Mouse (Mus musculus) neural tube, embryonic 15.5 days (tissue): Measurements from ENCODE around the gene Sufu. TPM values are rescaled to one million over a fixed set of nuclear protein-coding genes. Genes with fewer than 3 reads are reported as not detected.

Experiments used
- ATAC-seq: fragments of 200-750 bp; cut with Nextera tagmentation; 2 replicates; pipeline ENCODE4 v1.8.0; 2017; ENCODE audit warnings: mild to moderate bottlenecking, moderate TSS enrichment, moderate library complexity; ENCODE audit not compliant: low FRiP score
- H3K27ac ChIP-seq: fragments of 300-500 bp; sonication (generic); replicated peaks from 2 replicates; pipeline ENCODE4 v1.5.1; 2015; ENCODE audit warnings: mild to moderate bottlenecking, inconsistent platforms
- H3K27me3 ChIP-seq: fragments of 300-500 bp; sonication (generic); replicated peaks from 2 replicates; pipeline ENCODE4 v1.6.1; 2015; ENCODE audit warnings: inconsistent platforms
- H3K36me3 ChIP-seq: fragments of 300-500 bp; sonication (generic); 2 replicates; pipeline ENCODE4 v1.6.1; 2015; ENCODE audit warnings: inconsistent platforms
- H3K4me1 ChIP-seq: fragments of 300-500 bp; sonication (generic); 2 replicates; pipeline ENCODE4 v1.6.1; 2015; ENCODE audit warnings: inconsistent platforms
- H3K4me2 ChIP-seq: fragments of 300-500 bp; sonication (generic); 2 replicates; pipeline ENCODE4 v1.6.1; 2015; ENCODE audit warnings: inconsistent platforms, mild to moderate bottlenecking, moderate library complexity
- H3K4me3 ChIP-seq: fragments of 300-500 bp; sonication (generic); replicated peaks from 2 replicates; pipeline ENCODE4 v1.5.1; 2015; ENCODE audit warnings: mild to moderate bottlenecking, inconsistent platforms
- H3K9ac ChIP-seq: fragments of 300-500 bp; sonication (generic); replicated peaks from 2 replicates; pipeline ENCODE4 v1.6.1; 2015; ENCODE audit warnings: mild to moderate bottlenecking, inconsistent platforms
- H3K9me3 ChIP-seq: fragments of 300-500 bp; sonication (generic); replicated peaks from 2 replicates; pipeline ENCODE4 v1.6.1; 2016; ENCODE audit warnings: inconsistent platforms
- WGBS: fragments of 180-500 bp; shearing (Covaris S2); methylation state at CpG from one replicate; pipeline ENCODE4 v1.1.7; 2015; ENCODE audit warnings: mixed read lengths; 5-methylcytosine and 5-hydroxymethylcytosine counted together
- polyA plus RNA-seq: library from polyadenylated mRNA; unstranded; fragments of >200 nt; fragmentation: Nextera tagmentation; extraction: Ambion mirVana; gene quantifications from 2 replicates; pipeline ENCODE4 v1.2.1, GENCODE M21; 2015

The Sufu gene
- polyA plus RNA-seq, 1 experiment from 2014 or later = 18.3 TPM

DNA sequence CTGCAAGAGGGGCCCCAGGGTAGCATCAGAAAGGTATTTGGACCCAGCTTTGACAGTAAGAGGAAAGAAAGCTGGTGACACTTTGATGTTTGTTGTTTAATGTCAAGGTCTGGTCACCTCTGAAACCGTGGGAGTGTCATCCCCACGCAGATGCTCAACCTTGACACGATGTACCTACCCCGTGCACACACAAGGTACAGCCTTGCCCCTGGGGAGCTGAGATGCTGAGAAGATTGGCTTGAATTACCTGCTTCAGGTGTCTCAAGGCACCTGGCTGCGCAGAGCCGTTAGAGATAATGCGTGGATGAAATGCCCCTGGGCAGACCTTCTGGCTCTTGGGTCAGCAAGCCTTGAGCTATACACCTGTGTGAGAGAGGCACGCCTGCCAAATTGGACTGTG lies 17.8 kb downstream of the Sufu start:
- H3K36me3 ChIP-seq = no peaks in the 10 kb centered on the region
- WGBS = 94% methylated on average over 8 of the region's 8 CpGs
- no peak overlapping the region for H3K4me3 ChIP-seq
- H3K27ac ChIP-seq = no peak overlapping the region
- no peaks in the 10 kb centered on the region for H3K9me3 ChIP-seq
- H3K4me1 ChIP-seq = 0 out of 2 replicates have a peak, but pooled peaks cover 2% of the 10 kb centered on the region
- H3K9ac ChIP-seq = no peak overlapping the region
- no peak for ATAC-seq
- no peaks in the 10 kb centered on the region for H3K27me3 ChIP-seq
- no peak overlapping the region for H3K4me2 ChIP-seq

DNA sequence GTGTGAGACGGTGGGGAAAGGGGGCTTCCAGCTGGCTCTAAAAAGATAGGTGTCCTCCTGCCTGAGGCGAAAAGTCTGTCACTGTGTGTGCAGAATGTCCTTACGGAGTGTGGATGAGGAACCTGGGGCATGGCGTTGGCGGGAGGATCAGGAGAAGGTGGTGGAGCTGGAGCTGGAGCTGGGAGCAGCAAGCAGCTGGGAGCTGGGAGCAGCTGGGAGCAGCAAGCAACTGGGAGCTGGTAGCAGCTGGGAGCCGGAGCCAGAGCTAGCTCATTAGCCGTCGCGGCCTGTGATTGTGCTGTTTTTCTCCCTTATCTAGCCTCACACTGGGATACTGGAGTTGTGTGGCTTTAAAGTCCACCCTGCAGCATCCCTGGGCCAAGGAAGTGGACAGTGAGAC lies 19.6 kb downstream of the Sufu start:
- Histone ChIP-seq H3K4me2 (no peak overlapping the region), H3K4me1 (peaks cover 5% of the 10 kb centered on the region; the same call in 1 of the 2 replicates), H3K36me3 (no peaks in the 10 kb centered on the region), H3K9me3 (no peaks in the 10 kb centered on the region), H3K27ac (no peak overlapping the region; the same call in 1 of the 2 replicates), H3K4me3 (no peak overlapping the region), H3K9ac (no peak overlapping the region), H3K27me3 (no peaks in the 10 kb centered on the region)
- 45% methylated on average over 9 of the region's 9 CpGs for WGBS
- no peak for ATAC-seq

DNA sequence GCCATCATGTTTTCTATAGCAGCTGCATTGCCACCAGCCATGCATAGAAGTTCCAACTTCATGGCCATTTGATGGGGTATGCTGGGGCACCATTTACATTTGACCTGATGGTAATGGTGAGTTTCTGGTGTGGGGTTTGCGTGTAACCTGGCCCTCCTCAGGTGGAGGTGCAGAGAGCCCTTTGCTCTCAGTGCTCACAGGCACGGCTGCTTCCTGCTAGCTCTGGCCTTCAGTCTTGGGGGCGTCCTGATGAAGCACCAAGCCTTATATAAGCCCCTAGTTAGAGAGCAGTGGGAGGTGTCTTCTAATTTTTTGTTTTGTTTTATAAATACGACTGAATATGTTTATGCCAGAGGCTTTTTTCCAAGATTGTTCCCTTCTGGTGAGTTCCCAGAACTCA lies 21.4 kb downstream of the Sufu start:
- no peak overlapping the region for H3K27ac ChIP-seq
- WGBS = 84% methylated on average over 4 of the region's 4 CpGs
- H3K9ac ChIP-seq = no peak overlapping the region
- H3K27me3 ChIP-seq = no peaks in the 10 kb centered on the region
- ATAC-seq = no peak
- no peaks in the 10 kb centered on the region for H3K36me3 ChIP-seq
- H3K4me1 ChIP-seq = peaks cover 22% of the 10 kb centered on the region
- no peaks in the 10 kb centered on the region for H3K9me3 ChIP-seq
- no peak overlapping the region for H3K4me3 ChIP-seq
- H3K4me2 ChIP-seq = no peak overlapping the region

- Histone ChIP-seq H3K27me3 (no peaks in the 10 kb centered on the region), H3K4me1 (peaks cover 24% of the 10 kb centered on the region), H3K36me3 (no peaks in the 10 kb centered on the region), H3K27ac (no peak overlapping the region), H3K9ac (no peak overlapping the region), H3K4me2 (no peak overlapping the region), H3K9me3 (no peaks in the 10 kb centered on the region), H3K4me3 (no peak overlapping the region)
- no peak for ATAC-seq
- WGBS = 89% methylated on average over 7 of the region's 7 CpGs
These were observed 23.7 kb downstream of the Sufu start for GRCm38 (mm10) chr19:46420410-46420809.

DNA sequence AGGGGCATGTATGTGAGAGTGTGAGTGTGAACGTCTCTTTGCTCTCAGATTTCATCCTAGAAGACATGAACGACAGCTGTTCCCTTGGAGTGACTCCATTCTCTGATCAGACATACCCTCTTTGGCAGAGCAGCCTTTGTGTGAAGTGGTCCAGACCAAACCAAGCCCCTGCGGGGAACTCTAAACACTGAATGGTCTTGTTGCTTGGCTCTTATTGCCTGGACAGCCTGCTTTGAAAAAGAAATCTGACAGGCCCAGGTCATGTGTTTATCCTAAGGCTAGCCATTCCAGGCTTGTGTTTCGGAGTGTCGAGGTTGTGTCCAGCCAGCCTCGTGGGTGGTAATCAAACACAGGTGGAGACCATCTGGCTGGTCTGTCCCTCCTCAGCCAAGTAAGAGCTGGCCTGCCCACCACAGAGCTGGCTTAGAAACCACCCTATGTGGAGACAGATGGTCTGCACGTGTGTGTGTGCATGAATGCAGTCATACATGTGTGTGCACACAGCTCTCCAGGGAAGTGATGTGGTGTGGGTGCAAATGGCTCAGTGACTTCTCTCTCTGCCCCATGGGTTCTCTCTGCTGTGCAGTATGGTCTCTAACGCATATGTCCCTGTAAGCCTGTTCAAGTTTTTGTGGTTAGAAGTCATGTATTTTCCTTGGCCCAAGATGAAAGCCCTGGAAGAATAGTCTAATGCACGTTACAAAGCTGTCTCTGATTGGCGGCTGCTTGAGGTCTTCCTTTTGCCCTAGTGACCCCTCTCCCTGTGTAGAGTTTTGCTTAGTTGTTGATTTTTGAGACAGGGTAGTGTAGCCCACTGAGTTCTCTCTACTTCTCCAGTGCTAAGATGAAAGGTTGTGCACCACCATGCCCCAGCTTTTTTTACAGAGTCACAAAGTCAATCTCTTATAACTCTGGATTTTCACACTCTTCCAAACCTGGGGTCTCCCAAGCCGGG lies 26.0 kb downstream of the Sufu start:
- H3K9me3 ChIP-seq = no peaks in the 10 kb centered on the region
- peak; percentile 65 for ATAC-seq
- H3K36me3 ChIP-seq = no peaks in the 10 kb centered on the region
- H3K9ac ChIP-seq = no peak overlapping the region
- H3K4me2 ChIP-seq = no peak overlapping the region
- H3K27me3 ChIP-seq = no peaks in the 10 kb centered on the region
- H3K27ac ChIP-seq = peak overlapping the region; percentile 61
- H3K4me1 ChIP-seq = peaks cover 24% of the 10 kb centered on the region
- no peak overlapping the region for H3K4me3 ChIP-seq
- WGBS = 39% methylated on average over 11 of the region's 11 CpGs

DNA sequence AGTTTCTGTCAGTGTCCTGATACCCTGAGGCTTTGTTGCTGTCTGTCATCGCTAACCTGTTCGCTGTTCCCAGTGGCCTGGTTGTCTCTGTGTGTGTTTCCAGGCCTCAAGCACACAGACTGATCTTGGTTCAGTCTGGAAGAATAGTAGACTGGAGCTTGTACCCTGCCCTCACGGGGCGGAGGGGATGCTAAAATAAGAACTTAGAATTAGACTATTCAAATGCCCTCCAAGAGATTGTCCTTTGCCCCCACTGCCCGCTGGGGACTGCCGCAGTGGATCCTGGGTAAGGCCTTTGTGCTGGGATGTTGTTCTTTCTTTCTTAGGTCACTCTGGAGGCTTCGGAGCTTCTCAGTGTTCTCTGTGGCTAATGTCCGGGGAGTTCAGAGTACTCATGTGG lies 28.6 kb downstream of the Sufu start:
- Histone ChIP-seq H3K9ac (no peak overlapping the region), H3K36me3 (no peaks in the 10 kb centered on the region), H3K9me3 (no peaks in the 10 kb centered on the region), H3K27ac (no peak overlapping the region), H3K4me1 (peaks cover 19% of the 10 kb centered on the region), H3K4me2 (no peak overlapping the region), H3K4me3 (no peak overlapping the region), H3K27me3 (no peaks in the 10 kb centered on the region)
- ATAC-seq = no peak
- 93% methylated on average over 8 of the region's 8 CpGs for WGBS

DNA sequence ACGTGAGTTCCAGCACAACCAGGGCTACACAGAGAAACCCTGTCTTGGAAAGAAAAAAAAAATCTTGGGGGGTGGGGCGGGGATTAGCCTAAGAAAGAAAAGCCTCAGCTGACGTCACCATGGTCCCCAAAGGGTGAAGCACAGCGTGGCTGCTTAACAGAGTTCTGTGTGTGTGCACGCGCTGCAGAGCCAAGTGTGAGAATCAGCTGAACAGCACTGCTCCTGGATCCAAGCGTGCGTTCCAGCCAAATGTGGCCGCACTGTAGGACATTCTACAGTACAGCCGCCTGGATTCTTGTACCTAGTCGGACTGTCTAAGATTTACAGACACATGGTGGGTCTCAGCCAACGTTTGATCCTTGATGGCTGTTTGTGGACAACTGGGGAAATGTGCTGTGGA lies 29.8 kb downstream of the Sufu start:
- no peaks in the 10 kb centered on the region for H3K27me3 ChIP-seq
- no peaks in the 10 kb centered on the region for H3K36me3 ChIP-seq
- no peak for ATAC-seq
- H3K4me2 ChIP-seq = no peak overlapping the region
- H3K4me1 ChIP-seq = peaks cover 17% of the 10 kb centered on the region
- 65% methylated on average over 12 of the region's 12 CpGs for WGBS
- peak overlapping the region; percentile 55 for H3K27ac ChIP-seq
- no peaks in the 10 kb centered on the region for H3K9me3 ChIP-seq
- H3K9ac ChIP-seq = no peak overlapping the region
- no peak overlapping the region for H3K4me3 ChIP-seq

GRCm38 (mm10) chr19:46429250-46429649 lies 32.6 kb downstream of the Sufu start:
- ATAC-seq = no peak
- Histone ChIP-seq H3K27ac (no peak overlapping the region), H3K4me3 (no peak overlapping the region), H3K9ac (no peak overlapping the region), H3K36me3 (no peaks in the 10 kb centered on the region), H3K27me3 (no peaks in the 10 kb centered on the region), H3K4me2 (no peak overlapping the region), H3K9me3 (no peaks in the 10 kb centered on the region), H3K4me1 (peaks cover 2% of the 10 kb centered on the region)

GRCm38 (mm10) chr19:46433712-46434111 lies 37.0 kb downstream of the Sufu start:
- Histone ChIP-seq H3K4me3 (no peak overlapping the region), H3K4me1 (peaks cover 20% of the 10 kb centered on the region), H3K27ac (no peak overlapping the region), H3K9me3 (no peaks in the 10 kb centered on the region), H3K9ac (no peak overlapping the region), H3K4me2 (no peak overlapping the region), H3K27me3 (no peaks in the 10 kb centered on the region), H3K36me3 (no peaks in the 10 kb centered on the region)
- ATAC-seq = no peak
- 62% methylated on average over 7 of the region's 7 CpGs for WGBS

- Histone ChIP-seq H3K9me3 (no peaks in the 10 kb centered on the region), H3K4me3 (no peak overlapping the region), H3K36me3 (no peaks in the 10 kb centered on the region), H3K27me3 (no peaks in the 10 kb centered on the region), H3K4me2 (no peak overlapping the region), H3K27ac (no peak overlapping the region), H3K9ac (0 out of 2 replicates have a peak overlapping the region, but pooled peaks have one; percentile 10), H3K4me1 (peaks cover 20% of the 10 kb centered on the region)
- no peak for ATAC-seq
- 70% methylated on average over 9 of the region's 9 CpGs for WGBS
These were observed 37.5 kb downstream of the Sufu start for GRCm38 (mm10) chr19:46434148-46434547.

GRCm38 (mm10) chr19:46434591-46434990 lies 37.9 kb downstream of the Sufu start:
- no peak overlapping the region for H3K4me3 ChIP-seq
- WGBS = 76% methylated on average over 9 of the region's 9 CpGs

DNA sequence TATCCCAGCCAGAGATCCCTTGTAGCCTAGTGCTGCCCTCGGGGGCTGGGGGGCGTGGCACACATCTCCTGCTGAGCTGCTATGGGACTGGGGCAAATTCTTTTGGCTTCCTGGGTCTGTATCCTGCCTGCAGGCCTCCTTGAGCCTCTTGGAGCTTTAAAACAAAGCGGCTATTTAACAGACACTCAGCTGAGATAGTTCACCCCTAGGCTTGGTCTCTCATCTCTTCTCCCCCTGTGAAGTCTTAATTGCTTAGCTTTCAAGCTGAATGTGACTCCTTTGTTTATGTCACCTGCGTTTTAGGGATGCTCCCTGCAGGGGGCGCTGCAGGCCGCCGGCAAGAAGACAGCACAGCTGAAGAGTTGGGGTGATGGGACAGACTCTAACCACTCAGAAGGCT lies 38.8 kb downstream of the Sufu start:
- Histone ChIP-seq H3K27ac (no peak overlapping the region), H3K9ac (no peak overlapping the region)
- ATAC-seq = no peak

More at GRCm38 (mm10) chr19:46434591-46434990, 37.9 kb downstream of the Sufu start:
- Histone ChIP-seq H3K27me3 (no peaks in the 10 kb centered on the region), H3K9ac (0 out of 2 replicates have a peak overlapping the region, but pooled peaks have one; percentile 10), H3K9me3 (no peaks in the 10 kb centered on the region), H3K36me3 (no peaks in the 10 kb centered on the region), H3K27ac (no peak overlapping the region), H3K4me1 (peaks cover 20% of the 10 kb centered on the region), H3K4me2 (no peak overlapping the region)
- ATAC-seq = no peak

More for the DNA sequence above, 38.8 kb downstream of the Sufu start:
- WGBS = 4% methylated on average over 7 of the region's 7 CpGs
- Histone ChIP-seq H3K4me1 (peaks cover 20% of the 10 kb centered on the region), H3K36me3 (no peaks in the 10 kb centered on the region), H3K27me3 (no peaks in the 10 kb centered on the region), H3K4me2 (no peak overlapping the region), H3K4me3 (no peak overlapping the region), H3K9me3 (no peaks in the 10 kb centered on the region)
